Mouse (Mus musculus) lung, adult 18-20 months (tissue): ENCODE measurements around the gene A4gnt.

Experiments used
- DNase-seq, 2 experiments: peaks; one replicate each; pipeline ENCODE4 v3.0.0; 2022; ENCODE audit warnings: mixed read lengths in 2 of 2

The A4gnt gene

GRCm38 (mm10) chr9:99636776-99637175, 24.5 kb downstream of the A4gnt start:
- DNase-seq, result no peak

- no peak for DNase-seq
Observed at GRCm38 (mm10) chr9:99637227-99637626, 24.9 kb downstream of the A4gnt start.

- DNase-seq, result no peak
Observed at GRCm38 (mm10) chr9:99637736-99638135, 25.4 kb downstream of the A4gnt start.

GRCm38 (mm10) chr9:99639957-99640356, 27.7 kb downstream of the A4gnt start:
- DNase-seq, result no peak

DNA sequence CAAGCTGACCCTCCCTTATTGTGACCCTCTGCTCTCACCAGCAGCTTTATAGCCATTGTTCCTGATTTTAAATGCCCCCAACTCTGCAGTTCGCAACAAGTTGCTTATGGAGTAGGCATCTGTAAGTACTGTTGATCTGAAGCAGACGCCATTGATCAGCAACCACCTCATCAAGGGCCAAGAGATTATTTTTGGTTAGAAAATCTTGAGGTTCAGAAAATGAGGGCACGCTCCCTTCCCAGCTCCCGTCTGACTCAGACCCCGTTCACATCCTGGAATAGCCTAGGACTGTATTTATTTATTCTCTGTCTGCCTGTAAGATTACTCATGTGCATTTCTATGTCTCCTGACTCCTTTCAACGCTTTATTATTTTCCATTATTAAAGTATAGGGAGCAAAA, 33.1 kb downstream of the A4gnt start:
- peak in 1 of 2 experiments; percentile 28 for DNase-seq

GRCm38 (mm10) chr9:99646102-99646501, 33.8 kb downstream of the A4gnt start:
- no peak for DNase-seq

- no peak for DNase-seq
Observed at GRCm38 (mm10) chr9:99660756-99661155, 48.5 kb downstream of the A4gnt start.

DNA sequence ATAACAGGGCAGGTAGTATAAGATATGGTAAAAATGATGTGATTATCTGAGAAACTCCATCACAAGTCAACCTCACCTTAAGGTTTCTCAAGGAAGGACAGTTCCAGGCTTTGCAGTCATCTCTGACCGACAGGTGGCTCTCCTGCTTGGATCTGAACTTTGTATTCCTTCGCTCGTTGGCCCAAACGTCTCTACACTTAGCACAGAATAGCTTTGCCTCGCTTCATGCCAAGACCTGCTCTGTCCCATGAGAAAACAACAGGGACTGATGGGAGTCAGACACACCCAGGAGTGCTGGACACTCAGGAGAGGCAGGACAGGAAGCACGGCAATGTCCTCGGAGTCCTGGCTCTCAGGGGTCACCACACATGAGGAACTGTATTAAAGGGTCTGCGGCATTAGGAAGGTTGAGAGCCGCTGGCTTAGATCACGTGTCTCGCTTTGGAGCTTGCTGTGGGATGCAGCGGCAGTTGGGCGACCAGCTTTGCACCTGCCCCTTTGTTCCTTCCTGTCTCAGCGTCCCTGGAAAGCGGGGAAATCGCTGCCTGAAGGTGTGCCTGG, 49.4 kb downstream of the A4gnt start:
- DNase-seq, result no peak

GRCm38 (mm10) chr9:99662406-99662805, 50.1 kb downstream of the A4gnt start:
- DNase-seq, result peak; percentile 40 to 58

DNA sequence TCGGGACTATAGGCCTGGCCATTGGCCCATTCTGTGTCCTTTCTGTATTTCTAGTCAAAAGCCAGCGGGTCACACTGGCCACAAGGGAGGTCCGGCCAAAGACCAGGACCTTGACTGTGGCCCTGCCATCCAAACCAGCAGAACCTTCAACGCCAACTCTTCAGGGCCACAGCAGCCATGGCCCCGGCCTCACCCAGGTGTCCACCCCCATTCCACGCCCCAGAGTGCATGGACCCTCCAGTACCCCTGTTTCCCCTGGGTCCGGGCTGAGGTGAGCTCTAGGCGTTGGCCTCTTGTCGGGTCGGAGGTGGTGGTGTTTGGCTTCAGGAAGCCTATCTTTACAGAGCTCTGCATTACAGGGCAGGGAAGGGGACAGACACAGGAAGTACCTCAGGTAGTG, 50.6 kb downstream of the A4gnt start:
- DNase-seq, result no peak

GRCm38 (mm10) chr9:99667596-99667995, 55.3 kb downstream of the A4gnt start:
- DNase-seq, result peak; percentile 49 to 50

GRCm38 (mm10) chr9:99671603-99672002, 59.3 kb downstream of the A4gnt start:
- peak in 1 of 2 experiments; percentile 36 for DNase-seq
